Mouse (Mus musculus) bone marrow macrophage, adult 2 months (primary cell): ENCODE data around the gene Syt15. TPM values are rescaled to one million over a fixed set of nuclear protein-coding genes. Genes with fewer than 3 reads are reported as not detected.

Experiments
- H3K27ac ChIP-seq: 2 replicates; pipeline ENCODE4 v1.5.1; 2012; ENCODE audit warnings: low read depth, low read length; ENCODE audit not compliant: insufficient read depth
- H3K4me1 ChIP-seq: 2 replicates; pipeline ENCODE4 v1.6.1; 2012; ENCODE audit warnings: low read length; ENCODE audit not compliant: control insufficient read depth, insufficient read depth
- H3K4me3 ChIP-seq: 2 replicates; pipeline ENCODE4 v1.5.1; 2012; ENCODE audit warnings: mild to moderate bottlenecking, low read length, moderate library complexity; ENCODE audit not compliant: insufficient read depth
- CTCF ChIP-seq: IDR thresholded peaks from 2 replicates; pipeline ENCODE4 v1.5.1; 2012; ENCODE audit warnings: low read depth, mild to moderate bottlenecking, low read length, moderate library complexity
- POLR2A ChIP-seq: IDR thresholded peaks from 2 replicates; pipeline ENCODE4 v1.6.1; 2012; ENCODE audit warnings: mild to moderate bottlenecking, low read depth, low read length, borderline replicate concordance
- polyA plus RNA-seq: library from polyadenylated mRNA; stranded (reverse); fragments of >200 nt; gene quantifications from 2 replicates; pipeline ENCODE4 v1.2.4, GENCODE M21; 2012; ENCODE audit not compliant: missing spikeins, insufficient read depth, insufficient read length

The Syt15 gene
- polyA plus RNA-seq, result not detected in 2 replicates

GRCm38 (mm10) chr14:34219295-34219694 lies at the start of gene Syt15:
Gene Syt15, plus strand, starts transcription at chr14:34219595.
- Histone ChIP-seq H3K27ac (no peak within 1 kb of the TSS), H3K4me1 (no peaks in the 10 kb centered on the region), H3K4me3 (no peak within 1 kb of the TSS)
- TF ChIP-seq POLR2A (no peak), CTCF (no peak)

DNA sequence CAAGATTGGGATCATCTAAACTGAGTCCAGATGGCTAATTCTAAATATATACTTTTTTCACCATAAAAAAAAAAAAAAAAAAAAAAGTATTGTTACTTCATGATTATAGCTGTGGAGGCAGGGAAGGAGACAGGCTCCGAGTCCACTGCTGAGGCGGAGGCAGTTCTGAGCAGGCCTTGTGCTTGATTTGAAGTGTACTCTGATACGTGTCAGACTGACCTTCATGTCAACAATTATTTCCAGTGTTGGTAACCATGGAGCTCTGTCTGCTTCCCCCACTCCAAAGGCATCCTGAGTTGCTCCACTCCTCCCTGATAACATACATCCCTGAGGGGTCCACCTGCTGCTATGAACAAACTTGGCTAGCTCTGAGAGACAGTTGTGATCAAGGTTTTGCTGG lies 48.3 kb upstream of the Syt15 start:
- Histone ChIP-seq H3K4me3 (no peak overlapping the region), H3K4me1 (no peaks in the 10 kb centered on the region), H3K27ac (no peak overlapping the region)
- no peak for TF ChIP-seq POLR2A
- TF ChIP-seq CTCF, result no peak

DNA sequence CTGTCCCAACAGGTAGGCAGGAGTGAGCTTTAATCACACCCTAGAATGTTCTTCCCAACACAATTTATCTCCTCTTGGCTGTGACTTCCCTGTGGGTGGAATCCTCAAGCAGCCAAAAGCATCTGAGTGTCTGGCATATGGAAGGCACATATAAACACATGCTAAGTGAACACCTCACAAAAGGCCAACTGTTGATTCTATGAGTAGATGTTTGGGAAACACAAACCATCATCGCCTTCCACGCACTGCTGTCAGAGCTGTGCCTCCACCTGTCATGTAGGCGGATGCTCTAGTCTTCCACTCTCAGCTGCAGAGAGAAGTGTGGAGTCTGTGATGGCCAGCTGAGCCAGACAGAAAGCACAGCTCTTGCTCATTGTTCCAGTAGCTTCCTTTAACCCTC lies 40.0 kb upstream of the Syt15 start:
- TF ChIP-seq CTCF (no peak), POLR2A (no peak)
- H3K4me1 ChIP-seq, result no peaks in the 10 kb centered on the region
- H3K27ac ChIP-seq, result no peak overlapping the region
- no peak overlapping the region for H3K4me3 ChIP-seq

DNA sequence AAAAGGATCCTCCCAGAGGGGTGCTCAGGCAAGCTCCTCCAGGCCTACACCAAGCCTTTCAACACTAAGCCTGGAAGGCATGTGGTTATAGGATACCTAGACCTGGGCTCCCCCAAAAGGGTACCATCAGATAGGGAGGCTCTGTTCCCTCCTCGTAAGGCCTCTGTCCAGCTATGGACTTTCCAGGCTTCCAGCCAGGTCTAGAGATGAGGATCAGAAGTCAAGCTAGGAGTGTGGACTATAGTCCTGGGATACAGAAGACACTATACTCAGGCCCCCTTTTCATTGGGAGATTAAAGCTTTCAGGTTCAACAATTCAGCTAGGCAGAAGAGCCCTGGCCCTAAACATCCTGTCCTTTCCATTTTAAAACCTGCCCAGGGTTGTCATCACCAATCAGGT lies 36.3 kb upstream of the Syt15 start:
- no peaks in the 10 kb centered on the region for H3K4me1 ChIP-seq
- no peak for TF ChIP-seq CTCF
- no peak for TF ChIP-seq POLR2A
- no peak overlapping the region for H3K27ac ChIP-seq
- H3K4me3 ChIP-seq, result no peak overlapping the region

GRCm38 (mm10) chr14:34188629-34189028 lies 30.8 kb upstream of the Syt15 start:
- Histone ChIP-seq H3K27ac (no peak overlapping the region), H3K4me3 (no peak overlapping the region), H3K4me1 (no peaks in the 10 kb centered on the region)
- TF ChIP-seq POLR2A (no peak), CTCF (peak; percentile 28; the same call in 1 of the 2 replicates)

DNA sequence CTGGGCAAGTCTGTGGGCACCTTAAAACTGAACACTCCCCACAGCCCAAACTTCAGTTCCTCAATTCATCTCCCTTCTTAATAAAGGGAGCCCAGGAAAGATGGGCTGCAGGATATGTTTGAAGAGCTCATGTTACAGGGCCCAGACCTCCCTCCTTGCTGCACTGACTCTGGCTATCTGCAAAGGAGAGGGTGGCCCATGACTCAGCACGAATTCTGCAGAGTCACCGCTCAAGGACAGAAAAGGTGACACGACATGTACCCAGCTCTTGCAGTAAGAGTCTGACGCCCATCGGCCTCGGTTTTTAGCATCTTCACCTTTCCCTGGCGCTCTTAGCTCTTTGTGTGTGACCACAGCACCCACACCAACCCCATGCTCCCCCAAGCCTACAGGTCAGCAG lies 29.0 kb upstream of the Syt15 start:
- no peaks in the 10 kb centered on the region for H3K4me1 ChIP-seq
- TF ChIP-seq CTCF (no peak), POLR2A (no peak)
- no peak overlapping the region for H3K27ac ChIP-seq
- H3K4me3 ChIP-seq, result no peak overlapping the region

DNA sequence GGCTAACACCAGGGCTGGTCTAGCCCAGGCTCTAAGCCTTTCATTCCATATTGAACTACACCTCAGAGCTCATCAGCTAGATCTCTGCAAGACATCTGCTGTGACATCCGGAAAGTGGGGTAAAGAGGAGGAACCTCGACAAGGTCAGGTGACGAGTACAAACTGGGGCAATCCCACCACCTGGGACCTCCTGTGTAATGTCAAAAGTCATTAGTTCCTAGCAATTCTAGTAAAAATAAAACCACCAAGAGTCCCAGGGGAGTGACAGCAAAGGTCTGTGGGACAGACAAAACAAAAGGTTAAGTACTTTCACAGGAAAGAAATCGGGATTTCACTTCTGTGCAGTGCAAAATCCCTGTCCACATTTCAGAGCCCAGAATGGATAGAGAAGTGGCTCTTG lies 25.5 kb upstream of the Syt15 start:
- no peak for TF ChIP-seq POLR2A
- TF ChIP-seq CTCF, result no peak
- H3K4me1 ChIP-seq, result no peaks in the 10 kb centered on the region

DNA sequence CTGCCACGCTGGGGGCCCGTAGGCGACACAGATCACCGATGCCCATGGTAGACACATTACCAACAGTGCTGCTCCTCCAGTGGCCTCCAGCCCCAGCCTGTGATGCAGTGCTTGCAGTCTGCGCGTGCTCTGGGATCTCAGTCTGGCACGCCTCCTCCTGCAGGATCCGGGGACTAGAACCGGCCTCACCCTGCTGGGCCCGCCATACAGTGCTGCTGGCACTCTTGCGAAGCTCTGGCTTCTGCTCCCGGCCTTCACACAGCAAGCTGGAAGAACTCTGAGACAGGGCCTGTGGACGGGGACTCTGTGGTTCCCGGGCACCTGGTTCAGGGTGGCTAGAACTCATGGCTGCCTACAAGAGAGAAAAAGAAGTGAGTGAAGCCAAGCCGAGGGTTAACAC lies 23.9 kb upstream of the Syt15 start:
- Histone ChIP-seq H3K4me1 (no peaks in the 10 kb centered on the region), H3K4me3 (no peak overlapping the region), H3K27ac (no peak overlapping the region)
- TF ChIP-seq CTCF, result no peak
- TF ChIP-seq POLR2A, result no peak

More for the DNA sequence above, 25.5 kb upstream of the Syt15 start:
- H3K4me3 ChIP-seq, result no peak overlapping the region
- no peak overlapping the region for H3K27ac ChIP-seq

GRCm38 (mm10) chr14:34196706-34197105 lies 22.7 kb upstream of the Syt15 start:
- no peaks in the 10 kb centered on the region for H3K4me1 ChIP-seq
- no peak overlapping the region for H3K27ac ChIP-seq
- TF ChIP-seq POLR2A (no peak), CTCF (no peak)
- H3K4me3 ChIP-seq, result no peak overlapping the region

GRCm38 (mm10) chr14:34200738-34201230 lies 18.6 kb upstream of the Syt15 start:
- Histone ChIP-seq H3K4me3 (peak overlapping the region; percentile 34), H3K4me1 (no peaks in the 10 kb centered on the region)
- TF ChIP-seq CTCF, result no peak
- TF ChIP-seq POLR2A, result no peak

More at GRCm38 (mm10) chr14:34200738-34201230, 18.6 kb upstream of the Syt15 start:
- H3K27ac ChIP-seq, result no peak overlapping the region
